Mouse (Mus musculus): ENCODE results near the gene Srrt. TPM values are rescaled to one million over a fixed set of nuclear protein-coding genes. Genes with fewer than 3 reads are reported as not detected.
A peak's percentile ranks its signal among the peaks of the same experiment; 100 is the strongest.

The Srrt gene
- polyA plus RNA-seq, 1 experiment from 2014 or later = 69.9 TPM

GRCm38 (mm10) chr5:137335066-137335465 is 27.6 kb upstream of the Srrt start:
- Histone ChIP-seq H3K27me3 (ENCODE audit: control insufficient read depth, insufficient read depth, low read length) (no peaks in the 10 kb centered on the region), H3K9me3 (ENCODE audit: control insufficient read depth, low read length) (no peaks in the 10 kb centered on the region), H3K27ac (replicated peaks in 1 of 2; ENCODE audit: control insufficient read depth in 1 of 2, insufficient read depth in 1 of 2, low read depth in 2 of 2, low read length in 2 of 2) (no peak overlapping the region), H3K9ac (ENCODE audit: low read length) (no peak overlapping the region), H3K4me3 (ENCODE audit: control insufficient read depth in 1 of 2, insufficient read depth in 1 of 2, low read depth in 1 of 2, low read length in 2 of 2) (no peak overlapping the region), H3K4me2 (ENCODE audit: low read length) (no peak overlapping the region), H3K36me3 (ENCODE audit: control insufficient read depth, insufficient read depth, low read length) (no peaks in the 10 kb centered on the region), H3K4me1 (ENCODE audit: control insufficient read depth in 2 of 2, insufficient read depth in 2 of 2, low read length in 2 of 2) (peaks cover 16 to 21% of the 10 kb centered on the region in 2 experiments)
- ATAC-seq (ENCODE audit: insufficient number of reproducible peaks, insufficient read depth, low FRiP score, low read depth) = no peak
- WGBS = 73% methylated on average over 6 of the region's 6 CpGs

- peaks cover 11 to 15% of the 10 kb centered on the region in 2 experiments for H3K4me1 ChIP-seq (ENCODE audit: control insufficient read depth in 2 of 2, insufficient read depth in 2 of 2, low read length in 2 of 2)
- no peak overlapping the region for H3K27ac ChIP-seq (replicated peaks in 1 of 2; ENCODE audit: control insufficient read depth in 1 of 2, insufficient read depth in 1 of 2, low read depth in 2 of 2, low read length in 2 of 2)
- H3K4me3 ChIP-seq (ENCODE audit: control insufficient read depth in 1 of 2, insufficient read depth in 1 of 2, low read depth in 1 of 2, low read length in 2 of 2) = no peak overlapping the region
- ATAC-seq (ENCODE audit: insufficient number of reproducible peaks, insufficient read depth, low FRiP score, low read depth) = no peak
- H3K36me3 ChIP-seq (ENCODE audit: control insufficient read depth, insufficient read depth, low read length) = no peaks in the 10 kb centered on the region
- no peaks in the 10 kb centered on the region for H3K9me3 ChIP-seq (ENCODE audit: control insufficient read depth, low read length)
- peak overlapping the region; percentile 98 for H3K4me2 ChIP-seq (ENCODE audit: low read length)
- H3K9ac ChIP-seq (ENCODE audit: low read length) = no peak overlapping the region
- H3K27me3 ChIP-seq (ENCODE audit: control insufficient read depth, insufficient read depth, low read length) = no peaks in the 10 kb centered on the region
- WGBS = 52% methylated on average over 10 of the region's 10 CpGs
Observed at GRCm38 (mm10) chr5:137334317-137334716, 26.8 kb upstream of the Srrt start.

GRCm38 (mm10) chr5:137333512-137334174 is 26.2 kb upstream of the Srrt start, which contains the start of gene Slc12a9:
TSS of gene Slc12a9 (minus strand) at chr5:137333597.
- H3K9ac ChIP-seq (ENCODE audit: low read length) = peak within 1 kb of the TSS; percentile 79
- H3K4me2 ChIP-seq (ENCODE audit: low read length) = peak within 1 kb of the TSS; percentile 98
- peak within 1 kb of the TSS; percentile 43 to 68 for H3K4me3 ChIP-seq (ENCODE audit: control insufficient read depth in 1 of 2, insufficient read depth in 1 of 2, low read depth in 1 of 2, low read length in 2 of 2)
- H3K27me3 ChIP-seq (ENCODE audit: control insufficient read depth, insufficient read depth, low read length) = no peaks in the 10 kb centered on the region
- WGBS = under 1% methylated on average over 44 of the region's 44 CpGs
- peak; percentile 78 for ATAC-seq (ENCODE audit: insufficient number of reproducible peaks, insufficient read depth, low FRiP score, low read depth)
- peaks cover 4 to 8% of the 10 kb centered on the region in 2 experiments; a peak in 3 of 4 replicates for H3K4me1 ChIP-seq (ENCODE audit: control insufficient read depth in 2 of 2, insufficient read depth in 2 of 2, low read length in 2 of 2)
- no peaks in the 10 kb centered on the region for H3K36me3 ChIP-seq (ENCODE audit: control insufficient read depth, insufficient read depth, low read length)
- H3K9me3 ChIP-seq (ENCODE audit: control insufficient read depth, low read length) = no peaks in the 10 kb centered on the region
- peak within 1 kb of the TSS in 1 of 2 experiments; percentile 30; a peak in 1 of 4 replicates for H3K27ac ChIP-seq (replicated peaks in 1 of 2; ENCODE audit: control insufficient read depth in 1 of 2, insufficient read depth in 1 of 2, low read depth in 2 of 2, low read length in 2 of 2)

GRCm38 (mm10) chr5:137332857-137333511 is 25.5 kb upstream of the Srrt start:
- Histone ChIP-seq H3K4me1 (ENCODE audit: control insufficient read depth in 2 of 2, insufficient read depth in 2 of 2, low read length in 2 of 2) (peaks cover 3 to 8% of the 10 kb centered on the region in 2 experiments; a peak in 3 of 4 replicates), H3K27me3 (ENCODE audit: control insufficient read depth, insufficient read depth, low read length) (no peaks in the 10 kb centered on the region), H3K9me3 (ENCODE audit: control insufficient read depth, low read length) (no peaks in the 10 kb centered on the region), H3K4me3 (ENCODE audit: control insufficient read depth in 1 of 2, insufficient read depth in 1 of 2, low read depth in 1 of 2, low read length in 2 of 2) (peak overlapping the region; percentile 43 to 68), H3K9ac (ENCODE audit: low read length) (peak overlapping the region; percentile 79), H3K36me3 (ENCODE audit: control insufficient read depth, insufficient read depth, low read length) (peaks cover 6% of the 10 kb centered on the region; the same call in 1 of the 2 replicates), H3K27ac (replicated peaks in 1 of 2; ENCODE audit: control insufficient read depth in 1 of 2, insufficient read depth in 1 of 2, low read depth in 2 of 2, low read length in 2 of 2) (peak overlapping the region in 1 of 2 experiments; percentile 30; a peak in 1 of 4 replicates), H3K4me2 (ENCODE audit: low read length) (peak overlapping the region; percentile 98)
- 21% methylated on average over 15 of the region's 15 CpGs for WGBS
- ATAC-seq (ENCODE audit: insufficient number of reproducible peaks, insufficient read depth, low FRiP score, low read depth) = no peak

GRCm38 (mm10) chr5:137330910-137331309 is 23.4 kb upstream of the Srrt start:
- 76% methylated on average over 7 of the region's 7 CpGs for WGBS
- H3K27me3 ChIP-seq (ENCODE audit: control insufficient read depth, insufficient read depth, low read length) = no peaks in the 10 kb centered on the region
- no peak overlapping the region for H3K9ac ChIP-seq (ENCODE audit: low read length)
- H3K9me3 ChIP-seq (ENCODE audit: control insufficient read depth, low read length) = no peaks in the 10 kb centered on the region
- no peak overlapping the region for H3K4me2 ChIP-seq (ENCODE audit: low read length)
- H3K4me3 ChIP-seq (ENCODE audit: control insufficient read depth in 1 of 2, insufficient read depth in 1 of 2, low read depth in 1 of 2, low read length in 2 of 2) = no peak overlapping the region
- peaks cover 0 to 6% of the 10 kb centered on the region in 2 experiments; a peak in 1 of 4 replicates for H3K4me1 ChIP-seq (ENCODE audit: control insufficient read depth in 2 of 2, insufficient read depth in 2 of 2, low read length in 2 of 2)
- H3K27ac ChIP-seq (replicated peaks in 1 of 2; ENCODE audit: control insufficient read depth in 1 of 2, insufficient read depth in 1 of 2, low read depth in 2 of 2, low read length in 2 of 2) = no peak overlapping the region
- ATAC-seq (ENCODE audit: insufficient number of reproducible peaks, insufficient read depth, low FRiP score, low read depth) = no peak
- peaks cover 16% of the 10 kb centered on the region for H3K36me3 ChIP-seq (ENCODE audit: control insufficient read depth, insufficient read depth, low read length)

GRCm38 (mm10) chr5:137320996-137321395 is 13.5 kb upstream of the Srrt start:
- H3K4me1 ChIP-seq (ENCODE audit: control insufficient read depth in 2 of 2, insufficient read depth in 2 of 2, low read length in 2 of 2) = no peaks in the 10 kb centered on the region

GRCm38 (mm10) chr5:137318570-137318969 is 11.1 kb upstream of the Srrt start:
- Histone ChIP-seq H3K4me1 (ENCODE audit: control insufficient read depth in 2 of 2, insufficient read depth in 2 of 2, low read length in 2 of 2) (peaks cover 11 to 13% of the 10 kb centered on the region in 2 experiments), H3K9ac (ENCODE audit: low read length) (no peak overlapping the region), H3K9me3 (ENCODE audit: control insufficient read depth, low read length) (no peaks in the 10 kb centered on the region), H3K4me2 (ENCODE audit: low read length) (no peak overlapping the region), H3K27me3 (ENCODE audit: control insufficient read depth, insufficient read depth, low read length) (no peaks in the 10 kb centered on the region), H3K36me3 (ENCODE audit: control insufficient read depth, insufficient read depth, low read length) (peaks cover 38% of the 10 kb centered on the region), H3K4me3 (ENCODE audit: control insufficient read depth in 1 of 2, insufficient read depth in 1 of 2, low read depth in 1 of 2, low read length in 2 of 2) (no peak overlapping the region), H3K27ac (replicated peaks in 1 of 2; ENCODE audit: control insufficient read depth in 1 of 2, insufficient read depth in 1 of 2, low read depth in 2 of 2, low read length in 2 of 2) (no peak overlapping the region)
- 73% methylated on average over 1 of the region's 1 CpGs for WGBS
- ATAC-seq (ENCODE audit: insufficient number of reproducible peaks, insufficient read depth, low FRiP score, low read depth) = no peak

More at GRCm38 (mm10) chr5:137320996-137321395, 13.5 kb upstream of the Srrt start:
- H3K27me3 ChIP-seq (ENCODE audit: control insufficient read depth, insufficient read depth, low read length) = no peaks in the 10 kb centered on the region
- no peak overlapping the region for H3K4me2 ChIP-seq (ENCODE audit: low read length)
- 84% methylated on average over 3 of the region's 3 CpGs for WGBS
- ATAC-seq (ENCODE audit: insufficient number of reproducible peaks, insufficient read depth, low FRiP score, low read depth) = no peak
- no peak overlapping the region for H3K9ac ChIP-seq (ENCODE audit: low read length)
- H3K27ac ChIP-seq (replicated peaks in 1 of 2; ENCODE audit: control insufficient read depth in 1 of 2, insufficient read depth in 1 of 2, low read depth in 2 of 2, low read length in 2 of 2) = no peak overlapping the region
- peaks cover 57% of the 10 kb centered on the region for H3K36me3 ChIP-seq (ENCODE audit: control insufficient read depth, insufficient read depth, low read length)
- no peaks in the 10 kb centered on the region for H3K9me3 ChIP-seq (ENCODE audit: control insufficient read depth, low read length)
- no peak overlapping the region for H3K4me3 ChIP-seq (ENCODE audit: control insufficient read depth in 1 of 2, insufficient read depth in 1 of 2, low read depth in 1 of 2, low read length in 2 of 2)
